12 mouse cellular contexts compared by ENCODE assay signal in genomic region chr2:32037279-32037858, GRCm38 (mm10). TPM values are rescaled to one million over a fixed set of nuclear protein-coding genes. Genes with fewer than 3 reads are reported as not detected.
DNase-seq lines count a peak whose midpoint lies in the region; ATAC-seq and TF ChIP-seq lines count a peak whose summit lies in the region.
"Had no signal": no experiment of that assay in that cellular context is flagged by ENCODE, and none has a peak within 500 bp of the region (broad histone marks: within the 10 kb centered on the region; RNA-seq: fewer than 3 reads in every experiment).

No protein-coding gene starts in this region.

- ATAC-seq in heart, embryonic 12.5 days (ENCODE audit: insufficient number of reproducible peaks, low FRiP score): no peak
- no peak for ATAC-seq in liver, postnatal 0 days
- no peak for ATAC-seq in forebrain, embryonic 14.5 days

- H3K36me3 ChIP-seq in heart, embryonic 12.5 days: peaks cover 77% of the 10 kb centered on the region
- peaks cover 71% of the 10 kb centered on the region for H3K36me3 ChIP-seq in liver, postnatal 0 days (replicated peaks; ENCODE audit: insufficient read depth, low read length)
- H3K36me3 ChIP-seq in macrophage (ENCODE audit: inconsistent target): peaks cover 59% of the 10 kb centered on the region
- H3K36me3 ChIP-seq in forebrain, embryonic 14.5 days (ENCODE audit: control insufficient read depth, insufficient read depth, low read length): peaks cover 85% of the 10 kb centered on the region

- H3K4me3 ChIP-seq in heart, embryonic 12.5 days: no peak overlapping the region
- no peak overlapping the region for H3K4me3 ChIP-seq in liver, postnatal 0 days (ENCODE audit: low read depth, low read length)
- H3K4me3 ChIP-seq in macrophage (ENCODE audit: inconsistent target): no peak overlapping the region
- H3K4me3 ChIP-seq in forebrain, embryonic 14.5 days (ENCODE audit: low read depth, low read length): no peak overlapping the region
- H3K4me3 ChIP-seq: hindbrain, embryonic 12.5 days; limb, embryonic 10.5 days had no signal

- 55% methylated on average over 6 of the region's 6 CpGs for whole genome bisulfite sequencing in heart, embryonic 12.5 days
- WGBS in liver, postnatal 0 days (ENCODE audit: insufficient replicate concordance): 50% methylated on average over 6 of the region's 6 CpGs
- WGBS in macrophage (ENCODE audit: missing documents): 44% methylated on average over 6 of the region's 6 CpGs
- 82% methylated on average over 6 of the region's 6 CpGs for WGBS in forebrain, embryonic 14.5 days

- no peak for TF ChIP-seq CTCF in liver, postnatal 0 days (IDR thresholded peaks at IDR 0.05; ENCODE audit: low read depth)

- peaks cover 9% of the 10 kb centered on the region for H3K4me1 ChIP-seq in heart, embryonic 12.5 days (replicated peaks)
- 0 out of 2 replicates have a peak, but pooled peaks cover 5% of the 10 kb centered on the region for H3K4me1 ChIP-seq in liver, postnatal 0 days (ENCODE audit: insufficient read depth)
- no peaks in the 10 kb centered on the region for H3K4me1 ChIP-seq in forebrain, embryonic 14.5 days (ENCODE audit: control insufficient read depth, insufficient read depth, low read length)
- H3K4me1 ChIP-seq: hindbrain, embryonic 12.5 days; limb, embryonic 10.5 days had no signal

- H3K4me2 ChIP-seq in heart, embryonic 12.5 days: no peak overlapping the region
- H3K4me2 ChIP-seq in liver, postnatal 0 days (ENCODE audit: low read depth, low read length): no peak overlapping the region
- no peak overlapping the region for H3K4me2 ChIP-seq in forebrain, embryonic 14.5 days (ENCODE audit: low read length)
- H3K4me2 ChIP-seq: hindbrain, embryonic 12.5 days; midbrain, embryonic 11.5 days had no signal

- peak overlapping the region; percentile 41 for H3K27ac ChIP-seq in heart, embryonic 12.5 days (ENCODE audit: poor library complexity, severe bottlenecking)
- peak overlapping the region; percentile 50 for H3K27ac ChIP-seq in liver, postnatal 0 days (ENCODE audit: low read depth)
- H3K27ac ChIP-seq in macrophage: peak overlapping the region; percentile 83
- no peak overlapping the region; the same call in 1 of the 2 replicates for H3K27ac ChIP-seq in forebrain, embryonic 14.5 days (ENCODE audit: low read depth, low read length)
- H3K27ac ChIP-seq: hindbrain, embryonic 12.5 days; limb, embryonic 10.5 days had no signal

- no peaks in the 10 kb centered on the region for H3K79me2 ChIP-seq in macrophage (ENCODE audit: inconsistent target)

- H3K9me3 ChIP-seq in heart, embryonic 12.5 days (replicated peaks): no peaks in the 10 kb centered on the region
- H3K9me3 ChIP-seq in liver, postnatal 0 days (ENCODE audit: low read length): no peaks in the 10 kb centered on the region
- no peaks in the 10 kb centered on the region for H3K9me3 ChIP-seq in forebrain, embryonic 14.5 days (replicated peaks; ENCODE audit: control insufficient read depth, low read length)
- H3K9me3 ChIP-seq: hindbrain, embryonic 12.5 days; limb, embryonic 10.5 days had no signal

- H3K27me3 ChIP-seq in heart, embryonic 12.5 days (replicated peaks): no peaks in the 10 kb centered on the region
- H3K27me3 ChIP-seq in liver, postnatal 0 days (ENCODE audit: insufficient read depth, low read length): no peaks in the 10 kb centered on the region
- no peaks in the 10 kb centered on the region for H3K27me3 ChIP-seq in forebrain, embryonic 14.5 days (replicated peaks; ENCODE audit: control insufficient read depth, insufficient read depth, low read length)
- H3K27me3 ChIP-seq: hindbrain, embryonic 12.5 days had no signal

- no peak overlapping the region for H3K9ac ChIP-seq in heart, embryonic 12.5 days
- H3K9ac ChIP-seq in liver, postnatal 0 days (replicated peaks): no peak overlapping the region
- no peak overlapping the region for H3K9ac ChIP-seq in forebrain, embryonic 14.5 days (ENCODE audit: low read length)
- H3K9ac ChIP-seq: hindbrain, embryonic 12.5 days had no signal

- no peak for TF ChIP-seq EP300 in liver, postnatal 0 days (IDR thresholded peaks at IDR 0.05; ENCODE audit: low read depth)

- no peak for DNase-seq in heart, adult 18-20 months
- DNase-seq in liver, postnatal 0 days: no peak
- DNase-seq in liver: no peak
- DNase-seq in CD4-positive helper T cell, adult 2 months (ENCODE audit: low read depth, low spot score): peak; percentile 66
- no peak for DNase-seq in forebrain, embryonic 14.5 days (ENCODE audit: low spot score)
- DNase-seq in cerebellum, postnatal 10 days: no peak
- DNase-seq: cerebellum, adult 9-11 months had no signal

RNA-seq across cellular contexts. Expression of gene Fam78a, which starts 47.3 kb away (rescaled TPM):
- 48.1 and 50.7 TPM in 2 replicates for polyA plus RNA-seq in heart, embryonic 12.5 days (2016; fragmentation: Nextera tagmentation; extraction: Ambion mirVana)
- total RNA-seq in heart, adult 18-20 months (2021): 10 to 100 TPM; 15.0 to 23.0 TPM
- 3.8 and 4.3 TPM in 2 replicates for polyA plus RNA-seq in liver, postnatal 0 days (2015; fragmentation: Nextera tagmentation; extraction: Ambion mirVana)
- total RNA-seq in macrophage (2018; cell fraction: chromatin; rRNA removed): 10 to 100 TPM in 8 of 26 experiments, 1 to 10 TPM in 16, under 1 TPM in 2; 0.70 to 26.2 (median 3.7) TPM
- total RNA-seq in macrophage (2018; cell fraction: cytosol; rRNA removed): 10 to 100 TPM in 17 of 26 experiments, 1 to 10 TPM in 9; 1.8 to 25.9 (median 15.3) TPM
- 10 to 100 TPM in 12 of 26 experiments, 1 to 10 TPM in 14; 1.5 to 35.6 (median 8.6) TPM for total RNA-seq in macrophage (2018; cell fraction: nucleus; rRNA removed)
- polyA plus RNA-seq in macrophage (2018): 12.7 to 16.8 TPM (median 14.3 TPM) in 3 replicates
- polyA plus RNA-seq in forebrain, embryonic 14.5 days (2014; fragmentation: Nextera tagmentation; extraction: Ambion mirVana): 0.34 and 0.66 TPM in 2 replicates

RNA-seq across cellular contexts. Expression of gene Plpp7, which starts 58.0 kb away (rescaled TPM):
- polyA plus RNA-seq in heart, embryonic 12.5 days (2016; fragmentation: Nextera tagmentation; extraction: Ambion mirVana): 11.4 and 13.6 TPM in 2 replicates
- total RNA-seq in heart, adult 18-20 months (2021): 10 to 100 TPM; 27.3 to 38.3 TPM
- polyA plus RNA-seq in liver, postnatal 0 days (2015; fragmentation: Nextera tagmentation; extraction: Ambion mirVana): 1.6 and 1.7 TPM in 2 replicates
- 1 to 10 TPM in 7 of 26 experiments, under 1 TPM in 8, not detected in 11; 0.36 to 3.1 (median 0.80) TPM for total RNA-seq in macrophage (2018; cell fraction: chromatin; rRNA removed)
- 1 to 10 TPM in 15 of 26 experiments, under 1 TPM in 11; 0.19 to 1.8 (median 1.3) TPM for total RNA-seq in macrophage (2018; cell fraction: cytosol; rRNA removed)
- 1 to 10 TPM in 10 of 26 experiments, under 1 TPM in 11, not detected in 5; 0.42 to 2.0 (median 0.98) TPM for total RNA-seq in macrophage (2018; cell fraction: nucleus; rRNA removed)
- polyA plus RNA-seq in macrophage (2018): 0.75 to 1.4 TPM (median 0.87 TPM) in 3 replicates
- polyA plus RNA-seq in forebrain, embryonic 14.5 days (2014; fragmentation: Nextera tagmentation; extraction: Ambion mirVana): 11.3 and 16.1 TPM in 2 replicates
